Mouse (Mus musculus): ENCODE measurements at regions not wholly inside any gene's neighbourhood (a gene's known extent, or its start where the extent isn't known, plus 50 kb on each side); places are given as distances from the start of the nearest gene placed in this dataset.

DNA sequence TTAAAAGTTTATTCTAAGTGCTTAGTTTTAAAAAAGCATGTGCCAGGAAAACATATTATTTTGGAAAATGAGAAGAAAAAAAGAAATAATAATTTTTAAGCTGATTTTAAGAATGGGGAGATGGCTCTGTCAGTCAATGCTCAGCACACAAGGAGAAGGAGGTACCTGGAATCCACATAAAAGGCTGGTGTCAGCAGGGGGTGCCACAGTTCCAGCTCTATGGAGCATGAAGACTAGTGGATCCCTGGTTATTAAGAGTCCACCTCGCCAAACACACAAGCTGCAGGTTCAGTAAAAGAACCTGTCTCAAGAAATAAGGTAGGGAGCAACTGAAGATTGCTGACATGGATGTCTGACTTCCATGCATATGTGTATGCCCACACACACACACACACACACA lies 115.4 kb upstream of the Cacna2d3 start:
- no peak for TF ChIP-seq EP300 (IDR thresholded peaks at IDR 0.05; ENCODE audit: low read depth)
- TF ChIP-seq CTCF (IDR thresholded peaks at IDR 0.05; ENCODE audit: low read depth): peak; percentile 35

All from heart, postnatal 0 days (tissue).